Mouse (Mus musculus) cerebellum, adult 2 months (tissue): ENCODE results near the gene Gtpbp8. TPM values are rescaled to one million over a fixed set of nuclear protein-coding genes. Genes with fewer than 3 reads are reported as not detected.

Experiments used
- DNase-seq, 2 experiments: peaks; one replicate each; pipeline ENCODE4 v3.0.0; 2021
- H3K27ac ChIP-seq: fragments of 200-500 bp; 2 replicates; pipeline ENCODE4 v1.5.1; 2012; ENCODE audit warnings: low read length, control low read depth, inconsistent platforms; ENCODE audit not compliant: insufficient read depth
- H3K27me3 ChIP-seq: fragments of 200-500 bp; 2 replicates; pipeline ENCODE4 v1.6.1; 2012; ENCODE audit warnings: inconsistent platforms, mild to moderate bottlenecking, low read length, moderate library complexity; ENCODE audit not compliant: control insufficient read depth, insufficient read depth
- H3K4me1 ChIP-seq: fragments of 200-500 bp; 2 replicates; pipeline ENCODE4 v1.6.1; 2011; ENCODE audit warnings: low read length; ENCODE audit not compliant: control insufficient read depth, insufficient read depth
- H3K4me3 ChIP-seq: fragments of 200-500 bp; replicated peaks from 2 replicates; pipeline ENCODE3; 2011; ENCODE audit warnings: mild to moderate bottlenecking, low read depth, low read length, control low read depth; ENCODE audit not compliant: insufficient read depth
- CTCF ChIP-seq: fragments of 200-500 bp; IDR thresholded peaks from 2 replicates; pipeline ENCODE4 v1.5.1; 2011; ENCODE audit warnings: low read depth, mild to moderate bottlenecking, control low read depth, low read length, moderate library complexity, borderline replicate concordance; ENCODE audit not compliant: insufficient read depth
- POLR2A ChIP-seq: fragments of 200-500 bp; IDR thresholded peaks from 2 replicates; pipeline ENCODE4 v1.6.1; 2011; ENCODE audit warnings: low read length, control low read depth, borderline replicate concordance; ENCODE audit not compliant: insufficient read depth
- WGBS: fragments of 180-500 bp; shearing (Covaris S2); methylation state at CpG from one replicate; pipeline ENCODE4 v1.1.7; 2018; 5-methylcytosine and 5-hydroxymethylcytosine counted together
- polyA plus RNA-seq: library from polyadenylated mRNA; depleted of rRNA; stranded (reverse); fragments of >200 nt; gene quantifications from 2 replicates; pipeline ENCODE4 v1.2.3, GENCODE M21; 2012

The Gtpbp8 gene
- polyA plus RNA-seq, 1 experiment: 19.2 TPM

- TF ChIP-seq POLR2A: no peak
- no peak for TF ChIP-seq CTCF
- Histone ChIP-seq H3K27ac (no peak overlapping the region), H3K4me1 (no peaks in the 10 kb centered on the region), H3K4me3 (no peak overlapping the region), H3K27me3 (no peaks in the 10 kb centered on the region)
- no peak for DNase-seq
- 73% methylated on average over 6 of the region's 6 CpGs for WGBS
Measured at GRCm38 (mm10) chr16:44772577-44772976, 26.4 kb upstream of the Gtpbp8 start.

- TF ChIP-seq POLR2A: no peak
- peak; percentile 39; the same call in 1 of the 2 replicates for TF ChIP-seq CTCF
- Histone ChIP-seq H3K27me3 (no peaks in the 10 kb centered on the region), H3K27ac (no peak overlapping the region), H3K4me3 (no peak overlapping the region), H3K4me1 (no peaks in the 10 kb centered on the region)
- WGBS: 56% methylated on average over 2 of the region's 2 CpGs
- peak in 1 of 2 experiments; percentile 6 for DNase-seq
Measured at GRCm38 (mm10) chr16:44767967-44768366, 21.8 kb upstream of the Gtpbp8 start.

GRCm38 (mm10) chr16:44767506-44767905 lies 21.3 kb upstream of the Gtpbp8 start:
- WGBS: 87% methylated on average over 7 of the region's 7 CpGs
- no peaks in the 10 kb centered on the region for H3K4me1 ChIP-seq
- DNase-seq: no peak
- TF ChIP-seq POLR2A (no peak), CTCF (no peak)
- H3K27me3 ChIP-seq: no peaks in the 10 kb centered on the region
- no peak overlapping the region for H3K27ac ChIP-seq
- no peak overlapping the region for H3K4me3 ChIP-seq

- no peak for DNase-seq
- 88% methylated on average over 9 of the region's 9 CpGs for WGBS
- H3K27ac ChIP-seq: no peak overlapping the region
- no peaks in the 10 kb centered on the region for H3K27me3 ChIP-seq
- TF ChIP-seq POLR2A: no peak
- no peak for TF ChIP-seq CTCF
- H3K4me3 ChIP-seq: no peak overlapping the region
- H3K4me1 ChIP-seq: no peaks in the 10 kb centered on the region
Measured at GRCm38 (mm10) chr16:44766320-44766892, 20.2 kb upstream of the Gtpbp8 start.

- Histone ChIP-seq H3K4me1 (no peaks in the 10 kb centered on the region), H3K4me3 (no peak within 1 kb of the TSS), H3K27me3 (no peaks in the 10 kb centered on the region), H3K27ac (no peak within 1 kb of the TSS)
- 69% methylated on average over 22 of the region's 22 CpGs for WGBS
- no peak for DNase-seq
- TF ChIP-seq POLR2A (no peak), CTCF (no peak)
Measured at GRCm38 (mm10) chr16:44765555-44766319, 19.6 kb upstream of the Gtpbp8 start, which contains the start of gene Cd200r1. Gene Cd200r1 (plus strand): TSS chr16:44765736.

- DNase-seq: no peak
- WGBS: 29% methylated on average over 1 of the region's 1 CpGs
- no peak overlapping the region for H3K4me3 ChIP-seq
Measured at GRCm38 (mm10) chr16:44761811-44762210, 15.6 kb upstream of the Gtpbp8 start.

GRCm38 (mm10) chr16:44757700-44758099 lies 11.5 kb upstream of the Gtpbp8 start:
- Histone ChIP-seq H3K4me1 (no peaks in the 10 kb centered on the region), H3K4me3 (no peak overlapping the region), H3K27me3 (no peaks in the 10 kb centered on the region; the same call in 1 of the 2 replicates), H3K27ac (no peak overlapping the region)
- no peak for TF ChIP-seq CTCF
- no peak for TF ChIP-seq POLR2A
- 85% methylated on average over 8 of the region's 8 CpGs for WGBS
- DNase-seq: no peak

More at GRCm38 (mm10) chr16:44761811-44762210, 15.6 kb upstream of the Gtpbp8 start:
- TF ChIP-seq POLR2A: no peak
- TF ChIP-seq CTCF: no peak
- Histone ChIP-seq H3K4me1 (no peaks in the 10 kb centered on the region), H3K27me3 (no peaks in the 10 kb centered on the region), H3K27ac (no peak overlapping the region)

- no peak for DNase-seq
- 55% methylated on average over 3 of the region's 3 CpGs for WGBS
Measured at GRCm38 (mm10) chr16:44748007-44748406, 1.8 kb upstream of the Gtpbp8 start.

More at GRCm38 (mm10) chr16:44748007-44748406, 1.8 kb upstream of the Gtpbp8 start:
- Histone ChIP-seq H3K4me1 (no peaks in the 10 kb centered on the region; the same call in 1 of the 2 replicates), H3K27me3 (no peaks in the 10 kb centered on the region), H3K4me3 (no peak overlapping the region), H3K27ac (no peak overlapping the region)
- TF ChIP-seq CTCF: no peak
- TF ChIP-seq POLR2A: no peak
